Mouse (Mus musculus) urinary bladder, postnatal 14 days (tissue): ENCODE measurements around the gene Tango6.
"Not testable (repeated sequence)": the region's sequence is repeated elsewhere in the genome, so short reads cannot be mapped to it uniquely, and the experiment has no call there.

Experiments
- DNase-seq: peaks from one replicate; pipeline ENCODE4 v3.0.0; 2021; ENCODE audit warnings: low spot score

Tango6 gene

GRCm38 (mm10) chr8:106872454-106873034, 189.7 kb downstream of the Tango6 start:
- no peak for DNase-seq

DNA sequence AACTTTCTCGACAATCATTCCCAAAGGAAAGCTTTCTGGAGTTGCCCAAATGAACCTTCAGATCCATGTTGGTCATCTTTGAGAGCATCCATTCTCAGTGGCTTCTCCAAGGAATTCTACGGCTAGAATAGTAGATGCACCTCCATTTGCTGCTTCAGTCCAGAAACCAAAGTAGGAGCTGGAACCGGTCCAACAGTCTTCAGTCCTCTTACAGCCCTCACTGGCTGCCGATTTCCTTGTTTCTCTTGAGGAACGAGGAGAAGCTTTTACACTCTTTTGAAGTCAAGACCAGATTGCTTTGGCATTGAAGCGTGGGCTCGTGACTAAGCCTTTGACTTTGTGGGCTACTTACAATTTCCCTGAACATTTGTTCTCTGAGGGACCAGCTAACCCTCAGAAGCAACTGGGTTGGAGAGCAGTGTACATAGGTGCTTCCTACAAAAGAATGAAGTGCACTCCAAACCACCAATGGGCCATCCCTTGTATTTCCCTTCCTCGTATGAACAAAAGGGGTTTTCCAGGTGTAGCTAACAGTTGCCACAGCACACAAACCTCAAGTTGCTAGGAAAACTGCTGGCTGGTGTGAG, 197.3 kb downstream of the Tango6 start:
- DNase-seq: no peak

- not testable (repeated sequence) for DNase-seq
Measured at GRCm38 (mm10) chr8:106884094-106884493, 201.2 kb downstream of the Tango6 start.

DNA sequence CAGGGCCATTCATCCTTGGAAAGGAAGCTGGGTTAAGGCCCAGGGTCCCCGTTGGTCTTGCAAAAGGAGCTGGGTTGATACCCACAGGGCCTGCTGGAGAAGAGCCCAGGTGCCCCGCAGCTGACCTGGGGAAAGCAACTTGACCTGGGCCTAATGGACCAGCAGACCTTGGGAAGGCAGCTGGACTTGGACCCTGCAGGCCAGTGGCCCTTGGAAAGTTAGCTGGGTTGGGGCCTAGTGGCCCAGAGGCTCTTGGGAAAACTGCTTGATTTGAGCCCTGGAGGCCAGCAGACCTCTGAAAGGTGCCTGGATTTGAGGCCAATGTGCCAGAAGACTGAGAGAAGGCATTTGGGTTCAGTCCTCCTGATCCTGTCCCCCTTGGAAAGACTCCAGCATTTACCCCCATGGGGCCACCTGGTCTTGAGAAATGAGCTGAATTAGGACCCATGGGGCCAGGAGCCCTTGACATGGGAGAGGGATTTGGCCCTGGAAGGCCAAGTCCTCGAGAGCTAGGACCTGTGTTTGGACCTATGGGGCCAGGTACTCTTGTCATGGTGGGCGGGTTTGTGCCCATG, 202.0 kb downstream of the Tango6 start:
- DNase-seq: not testable (repeated sequence)

DNA sequence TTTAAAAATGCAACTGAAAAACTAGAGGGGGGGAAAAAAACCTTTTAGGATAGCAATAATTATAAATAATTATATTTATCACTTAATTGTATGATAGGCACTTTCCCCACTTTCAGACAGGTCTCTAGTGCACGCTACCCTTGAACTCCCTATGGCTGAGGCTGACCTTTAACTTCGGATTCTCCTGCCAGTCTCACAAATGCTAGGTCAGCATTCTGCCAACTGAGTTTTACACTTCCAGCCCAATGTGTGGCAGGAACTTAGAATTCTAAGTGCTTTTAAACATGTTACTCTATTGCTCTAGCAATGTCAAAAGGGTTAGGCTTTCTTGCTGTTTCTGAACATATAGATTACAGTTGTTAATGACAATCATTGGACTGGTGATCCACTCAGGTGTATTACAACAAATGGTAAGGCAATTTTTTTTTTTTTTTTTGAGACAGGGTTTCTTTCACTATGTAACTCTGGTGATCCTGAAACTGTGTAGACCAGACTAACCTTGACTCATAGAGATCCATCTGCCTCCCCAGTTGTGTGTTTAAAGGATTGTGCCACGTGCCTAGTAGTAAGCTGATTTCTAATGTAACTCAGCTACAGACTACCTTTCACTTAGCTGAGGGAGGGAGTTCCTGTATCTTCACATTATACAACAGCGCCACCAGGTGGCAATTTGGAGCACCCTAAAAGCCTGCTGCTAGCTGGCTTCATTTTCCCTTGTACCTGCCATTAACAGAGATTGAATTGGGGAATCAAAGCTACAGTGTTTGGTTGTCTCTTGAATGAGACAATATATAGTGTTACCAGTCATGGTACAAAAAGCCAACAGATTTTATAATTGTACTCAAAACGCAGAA, 204.7 kb downstream of the Tango6 start:
- peak; percentile 81 for DNase-seq

GRCm38 (mm10) chr8:106888803-106889202, 205.9 kb downstream of the Tango6 start:
- DNase-seq: no peak

DNA sequence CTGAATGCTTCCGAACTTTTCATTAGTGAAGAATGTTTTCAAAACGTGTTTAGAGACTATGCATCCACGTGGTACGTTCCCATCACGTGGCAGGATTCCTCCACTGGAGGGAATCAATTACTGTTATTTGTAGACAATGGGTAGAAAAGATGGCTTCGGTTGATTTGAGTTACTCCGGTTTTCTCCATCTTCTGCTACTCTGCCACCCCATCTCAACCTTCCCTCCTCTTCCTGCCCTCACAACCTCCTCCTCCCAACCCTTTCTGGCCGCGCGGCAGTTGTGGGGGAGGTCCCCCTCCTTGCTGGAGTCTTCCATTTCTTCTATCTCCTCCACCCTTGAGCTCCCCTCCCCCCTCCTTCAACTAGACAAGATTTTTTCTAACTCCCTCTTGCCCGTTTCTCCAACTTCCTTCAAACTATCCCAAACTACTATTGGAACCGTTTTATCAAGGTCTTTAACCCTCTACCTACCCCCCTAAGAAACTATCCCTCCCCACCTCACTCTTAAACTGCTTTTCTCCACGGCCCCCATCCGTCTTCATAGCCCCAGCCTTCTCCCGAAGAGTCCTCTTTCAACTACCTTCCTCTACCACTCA, 209.4 kb downstream of the Tango6 start:
- no peak for DNase-seq

DNA sequence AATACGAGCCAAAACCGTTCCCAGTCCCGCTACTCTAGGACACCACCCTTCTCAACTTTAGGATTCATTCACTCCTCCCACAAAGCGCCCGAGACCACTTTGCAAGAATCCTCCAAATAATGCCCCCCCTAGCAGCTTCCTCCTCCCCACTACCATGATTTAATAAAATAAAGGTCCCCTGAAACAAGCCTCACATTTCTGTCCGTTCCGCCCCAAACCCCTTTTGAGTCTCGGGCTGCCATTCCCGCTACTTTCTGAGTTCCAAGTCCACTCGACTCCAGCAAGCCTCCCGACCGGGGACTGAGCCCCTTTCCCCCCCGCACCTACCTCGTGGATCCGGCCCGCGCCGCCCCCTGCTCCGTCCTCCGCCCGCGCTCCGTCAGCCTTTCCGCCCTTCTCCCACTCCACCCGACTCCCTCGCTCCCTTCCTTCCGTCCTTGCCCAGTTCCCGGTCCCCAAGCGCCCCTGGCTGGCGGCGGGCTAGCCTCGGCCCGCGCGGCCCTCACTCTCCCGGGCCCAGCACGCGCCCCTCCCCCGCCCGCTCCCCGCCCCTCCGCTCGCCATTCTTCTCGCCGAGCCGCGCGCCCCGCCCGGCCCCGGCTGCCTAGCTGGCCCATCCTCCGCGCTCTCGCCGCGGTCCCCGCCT, 210.1 kb downstream of the Tango6 start:
- DNase-seq: no peak

GRCm38 (mm10) chr8:106893481-106894156, 210.8 kb downstream of the Tango6 start, which contains the start of gene Utp4:
Gene Utp4 (plus strand): TSS chr8:106893636.
- DNase-seq: peak; percentile 87

- no peak for DNase-seq
Measured at GRCm38 (mm10) chr8:106899473-106899872, 216.6 kb downstream of the Tango6 start.
